Mouse (Mus musculus): ENCODE data around the gene Mycbp. TPM values are rescaled to one million over a fixed set of nuclear protein-coding genes. Genes with fewer than 3 reads are reported as not detected.
A peak's percentile ranks its signal among the peaks of the same experiment; 100 is the strongest.
"Not testable (repeated sequence)": the region's sequence is repeated elsewhere in the genome, so short reads cannot be mapped to it uniquely, and the experiment has no call there.

Gene Mycbp
- polyA plus RNA-seq, 1 experiment from 2014 or later, result 6.1 TPM

DNA sequence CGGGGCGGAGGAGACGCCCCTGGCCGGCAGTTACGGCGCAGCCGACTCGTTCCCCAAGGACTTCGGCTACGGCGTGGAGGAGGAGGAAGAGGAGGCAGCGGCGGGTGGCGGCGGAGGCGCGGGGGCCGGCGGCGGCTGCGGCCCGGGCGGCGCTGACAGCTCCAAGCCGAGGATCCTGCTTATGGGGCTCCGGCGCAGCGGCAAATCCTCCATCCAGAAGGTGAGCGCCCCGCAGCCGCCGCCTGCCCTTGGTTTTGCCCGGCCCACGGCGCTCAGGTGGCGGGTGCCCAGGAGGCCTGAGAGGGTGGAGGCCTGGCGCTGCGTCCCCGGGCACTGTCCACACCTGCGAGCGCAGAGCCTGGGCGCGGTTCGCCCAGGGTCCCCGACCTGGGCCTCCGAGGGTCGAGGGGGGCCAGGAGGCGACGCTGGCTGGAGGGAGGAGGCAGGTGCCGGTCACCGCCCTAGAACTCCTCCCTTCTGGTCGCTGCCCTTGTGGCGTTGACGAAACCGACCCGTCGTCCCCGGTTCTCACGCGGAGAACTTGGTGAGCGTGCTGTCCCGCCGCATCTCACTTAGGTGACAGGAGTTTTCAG is 13.0 kb downstream of the Mycbp start, which contains the start of gene 4930535I16Rik:
4930535I16Rik (minus strand) TSS at position 475 of the 593 bp plus-strand sequence.
- WGBS (ENCODE audit: missing documents), result 2% methylated on average over 46 of the region's 63 CpGs
- H3K79me2 ChIP-seq (ENCODE audit: inconsistent target), result peaks cover 85% of the 10 kb centered on the region
- H3K36me3 ChIP-seq (ENCODE audit: inconsistent target), result peaks cover 25% of the 10 kb centered on the region
- peak within 1 kb of the TSS; percentile 94 for H3K27ac ChIP-seq
- peak within 1 kb of the TSS; percentile 93 for H3K4me3 ChIP-seq (ENCODE audit: inconsistent target)

DNA sequence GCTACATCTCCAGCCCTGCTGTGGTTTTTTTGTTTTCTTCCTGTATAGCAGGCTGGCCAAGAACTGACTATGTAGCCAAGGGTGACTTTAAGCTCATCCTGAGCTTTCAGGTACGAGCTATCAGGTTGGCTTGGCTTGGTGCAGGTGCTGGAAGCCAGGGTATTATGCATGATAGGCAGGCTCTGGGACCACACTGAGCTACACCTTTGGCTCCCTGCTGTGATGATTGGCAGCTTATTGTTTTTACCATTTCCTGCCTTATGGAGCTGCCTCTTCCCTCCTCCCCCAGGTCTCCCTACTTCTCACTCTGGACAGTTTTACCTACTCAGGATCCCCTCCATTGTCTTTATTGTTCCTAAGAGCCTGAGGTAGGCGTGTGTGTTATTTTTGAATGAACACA is 14.2 kb downstream of the Mycbp start:
- H3K4me3 ChIP-seq (ENCODE audit: inconsistent target), result peak overlapping the region; percentile 66
- peaks cover 85% of the 10 kb centered on the region for H3K79me2 ChIP-seq (ENCODE audit: inconsistent target)
- H3K36me3 ChIP-seq (ENCODE audit: inconsistent target), result peaks cover 25% of the 10 kb centered on the region
- 74% methylated on average over 2 of the region's 2 CpGs for WGBS (ENCODE audit: missing documents)
- peak overlapping the region; percentile 86 for H3K27ac ChIP-seq

DNA sequence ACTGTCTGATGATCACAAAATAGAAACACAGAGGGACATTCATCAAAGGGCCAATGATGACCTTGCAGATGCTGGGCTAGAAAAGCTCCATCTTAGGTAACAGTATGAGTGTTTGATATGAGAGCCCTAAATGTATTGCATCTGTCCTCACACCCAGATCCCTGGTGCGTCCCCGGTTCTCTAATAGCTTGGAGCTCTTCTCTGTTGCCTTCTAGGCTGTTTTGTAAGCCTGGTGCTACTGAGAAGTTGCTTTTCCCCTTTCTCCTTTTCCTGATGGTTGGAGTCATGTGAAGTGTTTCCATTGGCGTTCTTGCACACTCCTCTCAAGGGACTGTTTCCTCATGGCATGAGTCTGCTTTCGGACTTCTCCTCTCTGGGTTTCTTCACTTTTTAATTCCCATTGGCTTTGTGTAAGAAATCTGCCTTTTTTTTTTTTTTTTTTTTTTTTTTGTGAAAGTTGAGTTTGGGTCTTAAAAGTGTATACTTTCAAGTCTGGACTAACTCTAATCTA is 16.5 kb downstream of the Mycbp start:
- Histone ChIP-seq H3K79me2 (ENCODE audit: inconsistent target) (peaks cover 85% of the 10 kb centered on the region), H3K27ac (peak overlapping the region; percentile 86), H3K36me3 (ENCODE audit: inconsistent target) (peaks cover 43% of the 10 kb centered on the region), H3K4me3 (ENCODE audit: inconsistent target) (no peak overlapping the region)
- WGBS (ENCODE audit: missing documents), result 42% methylated on average over 4 of the region's 4 CpGs

DNA sequence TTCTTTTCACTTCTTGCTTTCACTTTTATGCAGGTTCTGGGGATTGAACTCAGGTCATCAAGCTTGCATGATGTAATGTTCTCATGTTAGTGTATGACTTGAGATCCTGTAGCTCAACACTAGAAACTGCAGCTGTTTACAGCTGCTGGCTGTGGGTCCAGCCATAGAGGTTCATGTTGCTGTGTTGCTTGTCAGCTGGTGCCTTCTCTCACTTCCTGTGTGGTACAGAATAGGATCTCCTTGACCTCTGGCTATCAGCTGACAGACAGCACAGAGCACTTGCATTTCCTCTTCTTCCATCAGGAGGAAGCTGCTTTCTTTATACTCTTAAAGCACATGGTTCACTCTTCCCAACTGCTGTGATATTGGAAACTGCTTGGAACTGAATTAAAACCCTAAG is 23.3 kb downstream of the Mycbp start:
- Histone ChIP-seq H3K36me3 (ENCODE audit: inconsistent target) (peaks cover 74% of the 10 kb centered on the region), H3K79me2 (ENCODE audit: inconsistent target) (peaks cover 93% of the 10 kb centered on the region), H3K27ac (peak overlapping the region; percentile 92), H3K4me3 (ENCODE audit: inconsistent target) (no peak overlapping the region)

DNA sequence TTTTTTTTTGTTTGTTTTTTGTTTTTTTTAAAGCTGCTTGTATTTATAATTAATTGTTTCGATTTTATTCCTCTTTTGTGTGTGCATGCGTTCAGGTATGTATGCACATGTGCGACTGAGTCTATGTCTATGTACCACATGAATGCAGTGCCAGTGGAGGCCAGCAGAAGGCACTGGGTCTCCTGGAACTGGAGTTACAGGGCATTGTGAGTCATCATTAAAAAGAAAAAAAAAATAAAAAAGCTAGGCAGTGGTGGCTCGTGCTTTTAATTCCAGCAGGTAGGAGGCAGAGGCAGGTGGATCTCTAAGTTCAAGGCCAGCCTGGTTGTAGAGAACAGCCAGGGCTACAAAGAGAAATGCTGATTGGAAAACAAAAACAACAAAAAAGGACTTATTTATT is 25.4 kb downstream of the Mycbp start:
- H3K79me2 ChIP-seq (ENCODE audit: inconsistent target), result peaks cover 89% of the 10 kb centered on the region
- H3K27ac ChIP-seq, result peak overlapping the region; percentile 92; the same call in 1 of the 2 replicates
- no peak overlapping the region for H3K4me3 ChIP-seq (ENCODE audit: inconsistent target)
- WGBS (ENCODE audit: missing documents), result 100% methylated on average over 4 of the region's 4 CpGs
- peaks cover 74% of the 10 kb centered on the region for H3K36me3 ChIP-seq (ENCODE audit: inconsistent target)

DNA sequence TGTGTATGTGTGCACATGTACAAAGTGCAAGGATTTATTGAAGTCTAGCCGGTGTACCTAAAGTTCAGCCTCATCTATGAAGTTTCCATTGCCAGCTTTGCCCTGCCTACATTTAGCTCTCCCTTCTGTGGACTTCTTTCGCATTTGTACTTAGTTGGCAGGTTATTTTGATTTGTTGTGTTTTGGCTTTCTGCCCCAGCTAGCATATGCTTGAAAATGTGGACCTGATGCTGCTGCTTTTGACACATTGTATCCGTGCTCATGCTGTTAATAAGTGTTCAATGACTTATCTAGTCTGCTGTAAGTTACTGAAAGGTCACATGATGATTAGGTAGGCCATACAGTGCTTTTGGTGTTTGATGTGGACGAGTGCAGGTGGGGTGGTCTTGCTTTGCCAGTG is 29.7 kb downstream of the Mycbp start:
- WGBS (ENCODE audit: missing documents), result 98% methylated on average over 4 of the region's 4 CpGs
- H3K79me2 ChIP-seq (ENCODE audit: inconsistent target), result peaks cover 53% of the 10 kb centered on the region
- H3K36me3 ChIP-seq (ENCODE audit: inconsistent target), result peaks cover 71% of the 10 kb centered on the region
- H3K4me3 ChIP-seq (ENCODE audit: inconsistent target), result no peak overlapping the region
- H3K27ac ChIP-seq, result no peak overlapping the region

DNA sequence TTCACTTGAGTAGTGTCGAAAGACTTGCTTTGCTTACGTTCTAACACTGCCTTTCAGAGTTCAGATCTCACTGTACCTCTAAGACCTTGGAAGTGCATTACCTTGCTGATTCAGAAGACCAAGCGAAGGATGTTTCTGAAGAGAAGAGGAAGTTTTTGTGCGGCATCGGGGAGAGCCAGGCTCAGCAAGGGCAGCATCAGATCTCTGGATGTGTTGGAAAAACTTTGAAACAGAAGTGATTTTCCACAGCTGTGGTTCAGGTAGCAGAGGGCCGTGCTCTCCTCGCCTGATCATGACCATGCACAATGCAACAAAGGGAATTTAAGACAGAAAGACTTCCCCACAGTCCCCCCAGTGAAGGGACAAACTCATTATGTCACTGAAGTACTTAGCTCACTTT is 31.4 kb downstream of the Mycbp start:
- no peak overlapping the region for H3K27ac ChIP-seq
- 97% methylated on average over 7 of the region's 7 CpGs for WGBS (ENCODE audit: missing documents)
- peaks cover 36% of the 10 kb centered on the region for H3K79me2 ChIP-seq (ENCODE audit: inconsistent target)
- H3K36me3 ChIP-seq (ENCODE audit: inconsistent target), result peaks cover 55% of the 10 kb centered on the region
- no peak overlapping the region for H3K4me3 ChIP-seq (ENCODE audit: inconsistent target)

DNA sequence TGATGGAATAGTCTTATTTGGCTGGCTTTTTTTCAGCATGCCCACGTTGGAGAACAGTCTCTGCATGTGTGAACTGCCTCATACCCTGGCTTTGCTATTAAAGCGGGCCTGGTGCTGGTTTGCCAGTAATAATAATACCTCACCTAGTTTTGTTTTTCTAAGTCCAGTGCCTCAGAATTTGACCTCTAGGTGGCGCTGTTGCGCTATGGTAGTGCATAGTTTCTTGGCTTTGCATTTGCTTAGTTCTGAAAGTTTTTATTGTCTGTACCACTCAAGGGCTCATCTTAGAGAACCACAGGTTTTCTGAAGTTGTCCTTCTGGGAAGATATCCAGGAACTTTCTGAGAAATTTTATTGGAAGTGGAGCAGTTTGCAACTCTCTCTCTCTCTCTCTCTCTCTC is 35.2 kb downstream of the Mycbp start:
- Histone ChIP-seq H3K27ac (no peak overlapping the region), H3K79me2 (ENCODE audit: inconsistent target) (no peaks in the 10 kb centered on the region), H3K4me3 (ENCODE audit: inconsistent target) (no peak overlapping the region), H3K36me3 (ENCODE audit: inconsistent target) (peaks cover 23% of the 10 kb centered on the region)
- WGBS (ENCODE audit: missing documents), result 5% methylated on average over 4 of the region's 4 CpGs

DNA sequence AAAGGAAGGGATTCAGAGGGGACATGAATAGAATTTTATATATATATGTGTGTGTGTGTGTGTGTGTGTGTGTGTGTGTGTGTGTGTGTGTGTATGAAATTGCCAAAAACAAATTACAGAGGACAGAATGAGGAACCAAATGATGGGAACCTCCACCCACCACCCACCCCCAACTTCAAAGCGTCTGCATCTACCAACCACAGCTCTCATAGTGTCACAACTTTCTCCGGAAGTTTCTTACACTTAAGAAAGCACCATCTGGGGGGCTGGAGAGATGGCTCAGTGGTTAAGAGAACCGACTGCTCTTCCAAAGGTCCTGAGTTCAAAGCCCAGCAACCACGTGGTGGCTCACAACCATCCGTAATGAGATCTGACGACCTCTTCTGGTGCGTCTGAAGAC is 36.2 kb downstream of the Mycbp start:
- H3K4me3 ChIP-seq (ENCODE audit: inconsistent target); H3K27ac ChIP-seq; H3K79me2 ChIP-seq (ENCODE audit: inconsistent target): not testable (repeated sequence)
- 10% methylated on average over 7 of the region's 7 CpGs for WGBS (ENCODE audit: missing documents)
- peaks cover 12% of the 10 kb centered on the region for H3K36me3 ChIP-seq (ENCODE audit: inconsistent target)

DNA sequence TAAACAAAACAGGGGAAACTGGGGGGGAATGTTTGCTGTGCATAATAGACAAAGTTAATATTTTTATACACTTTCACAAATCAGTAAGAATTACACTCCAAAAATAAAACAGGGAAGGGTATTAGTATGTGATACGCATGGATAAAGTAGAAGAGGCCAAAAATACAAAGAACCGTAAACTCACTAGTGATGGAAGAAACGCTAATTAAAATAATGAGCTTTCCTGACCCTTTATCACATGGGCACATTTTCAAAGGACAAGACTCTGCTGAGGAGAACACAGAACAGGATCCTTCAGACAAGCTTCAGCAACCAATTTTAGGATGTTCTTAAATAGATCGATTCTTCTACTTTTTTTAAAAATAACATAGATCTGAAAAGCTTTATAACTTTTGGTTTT is 42.1 kb downstream of the Mycbp start:
- 92% methylated on average over 4 of the region's 4 CpGs for WGBS (ENCODE audit: missing documents)
- H3K79me2 ChIP-seq (ENCODE audit: inconsistent target), result no peaks in the 10 kb centered on the region
- no peak overlapping the region for H3K27ac ChIP-seq
- no peak overlapping the region for H3K4me3 ChIP-seq (ENCODE audit: inconsistent target)
- no peaks in the 10 kb centered on the region for H3K36me3 ChIP-seq (ENCODE audit: inconsistent target)

DNA sequence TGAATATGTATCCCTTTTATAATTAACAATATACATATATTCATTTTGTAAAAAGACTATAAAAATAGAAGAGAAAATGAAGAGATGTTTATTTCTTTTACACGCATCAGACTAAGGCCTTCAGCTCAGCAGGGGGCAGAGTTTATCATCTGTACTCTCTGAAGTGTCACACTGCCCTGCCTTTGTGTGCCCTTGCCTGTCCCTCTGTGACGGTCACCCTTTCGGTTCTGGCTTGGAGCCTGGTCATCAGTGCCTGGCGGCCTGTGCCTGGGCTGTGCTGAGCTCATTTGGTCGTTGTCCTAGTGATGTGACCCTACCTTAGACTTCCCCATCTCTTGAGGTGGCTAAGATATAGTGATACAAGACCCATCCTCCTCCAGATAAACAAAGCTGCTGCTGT is 42.5 kb downstream of the Mycbp start:
- 84% methylated on average over 5 of the region's 5 CpGs for WGBS (ENCODE audit: missing documents)
- no peak overlapping the region for H3K4me3 ChIP-seq (ENCODE audit: inconsistent target)
- no peak overlapping the region for H3K27ac ChIP-seq
- no peaks in the 10 kb centered on the region for H3K36me3 ChIP-seq (ENCODE audit: inconsistent target)
- no peaks in the 10 kb centered on the region for H3K79me2 ChIP-seq (ENCODE audit: inconsistent target)

DNA sequence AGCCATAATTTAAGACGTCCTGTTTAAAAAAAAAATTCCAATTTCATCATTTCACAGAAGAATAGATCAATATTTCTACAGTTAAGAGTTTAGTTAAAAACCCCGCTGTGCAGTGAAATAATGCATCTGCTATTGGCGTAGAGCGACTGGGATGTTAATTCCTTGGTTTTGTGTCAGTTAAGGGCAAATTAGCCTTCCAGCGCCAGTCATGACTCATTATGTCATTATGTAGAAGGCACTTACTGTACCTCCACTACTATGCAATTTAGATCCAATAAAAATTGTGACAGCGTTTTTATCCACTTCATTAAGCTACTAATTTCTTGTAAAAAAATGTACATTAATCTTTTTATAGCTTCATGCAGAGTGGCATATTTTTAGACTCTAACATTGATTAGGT is 44.3 kb downstream of the Mycbp start:
- Histone ChIP-seq H3K36me3 (ENCODE audit: inconsistent target) (no peaks in the 10 kb centered on the region), H3K79me2 (ENCODE audit: inconsistent target) (no peaks in the 10 kb centered on the region), H3K4me3 (ENCODE audit: inconsistent target) (no peak overlapping the region), H3K27ac (no peak overlapping the region)
- 94% methylated on average over 6 of the region's 6 CpGs for WGBS (ENCODE audit: missing documents)

DNA sequence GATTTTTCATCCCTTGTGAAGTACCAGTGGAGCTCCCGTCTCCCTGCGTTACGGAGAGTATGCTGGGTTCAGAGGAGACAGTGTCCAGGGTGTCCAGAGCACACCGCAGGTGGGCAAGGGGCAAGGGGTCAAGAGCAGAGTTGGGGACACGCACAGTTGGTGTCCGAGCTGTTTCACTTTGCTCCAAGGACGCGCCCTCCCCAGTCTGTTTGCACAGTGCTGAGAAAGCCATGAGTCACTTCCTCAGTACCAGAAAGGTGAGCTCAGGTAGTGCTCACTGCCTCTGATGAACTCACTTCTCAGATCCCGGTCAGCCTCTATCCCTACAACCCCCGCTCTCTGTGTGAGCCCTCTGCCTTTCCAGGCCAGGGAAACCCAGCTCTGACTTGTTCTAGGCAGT is 45.0 kb downstream of the Mycbp start:
- no peak overlapping the region for H3K27ac ChIP-seq
- no peaks in the 10 kb centered on the region for H3K79me2 ChIP-seq (ENCODE audit: inconsistent target)
- H3K36me3 ChIP-seq (ENCODE audit: inconsistent target), result no peaks in the 10 kb centered on the region
- WGBS (ENCODE audit: missing documents), result 94% methylated on average over 8 of the region's 10 CpGs
- no peak overlapping the region for H3K4me3 ChIP-seq (ENCODE audit: inconsistent target)

DNA sequence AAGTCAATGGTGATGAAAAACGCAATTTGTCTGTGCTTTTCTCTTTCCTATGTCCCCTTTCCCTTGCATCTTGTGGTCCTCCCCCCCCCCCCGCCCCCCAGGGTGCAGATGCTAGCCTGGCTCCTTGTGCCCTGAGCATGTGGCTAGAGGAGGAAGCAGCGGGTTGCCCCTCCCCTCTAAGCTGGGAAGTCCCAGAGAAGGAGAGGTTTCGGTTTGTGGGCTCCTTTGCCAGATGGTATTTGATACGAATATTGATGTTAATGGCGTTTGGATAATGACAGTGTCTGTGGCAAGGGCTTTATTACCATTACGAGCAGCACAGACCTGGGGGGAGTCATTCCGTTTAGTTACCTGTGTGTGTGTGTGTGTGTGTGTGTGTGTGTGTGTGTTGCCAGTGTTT is 47.4 kb downstream of the Mycbp start:
- Histone ChIP-seq H3K79me2 (ENCODE audit: inconsistent target) (no peaks in the 10 kb centered on the region), H3K4me3 (ENCODE audit: inconsistent target) (no peak overlapping the region; the same call in 1 of the 2 replicates), H3K36me3 (ENCODE audit: inconsistent target) (no peaks in the 10 kb centered on the region), H3K27ac (no peak overlapping the region)
- 5% methylated on average over 6 of the region's 8 CpGs for WGBS (ENCODE audit: missing documents)

DNA sequence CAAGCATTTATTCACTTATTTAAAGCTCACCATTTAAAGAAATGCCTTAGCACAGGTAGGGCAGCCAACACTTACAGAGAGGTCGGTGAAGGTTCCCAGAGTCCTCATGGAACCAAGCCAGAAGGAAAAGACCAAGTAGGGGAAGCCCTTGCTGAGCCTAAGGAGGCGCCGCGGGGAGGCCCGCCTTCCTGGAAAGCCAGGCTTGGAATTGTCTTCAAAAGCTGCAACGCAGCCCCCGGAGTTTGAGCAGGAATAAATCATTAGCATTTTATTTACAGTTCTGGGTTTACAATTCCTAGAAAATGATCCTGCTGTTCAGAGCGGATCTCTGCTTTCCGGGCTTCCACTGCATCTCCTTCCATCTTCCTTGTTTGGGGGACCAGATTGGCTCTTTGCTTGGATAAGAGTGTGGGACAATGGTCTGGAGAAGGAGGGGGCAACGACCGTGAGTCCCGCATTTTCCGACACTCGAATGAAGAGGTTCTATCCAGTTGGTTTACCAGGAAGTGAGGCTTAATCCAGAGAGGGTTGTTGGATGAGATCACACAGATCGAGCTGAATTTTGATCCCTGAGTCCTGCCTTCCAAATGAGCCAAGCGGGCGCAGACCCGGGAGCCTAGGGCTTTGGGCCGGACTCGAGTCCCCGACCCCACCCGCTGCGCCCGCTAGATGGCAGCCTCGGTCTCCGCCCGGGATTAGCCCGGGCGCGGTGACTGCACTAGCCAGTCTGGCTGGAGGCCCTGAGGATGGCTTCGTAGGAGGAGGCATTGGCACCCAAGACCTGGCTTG is 52.3 kb downstream of the Mycbp start:
- no peak overlapping the region for H3K4me3 ChIP-seq (ENCODE audit: inconsistent target)
- H3K36me3 ChIP-seq (ENCODE audit: inconsistent target), result no peaks in the 10 kb centered on the region
- 15% methylated on average over 31 of the region's 31 CpGs for WGBS (ENCODE audit: missing documents)
- H3K79me2 ChIP-seq (ENCODE audit: inconsistent target), result no peaks in the 10 kb centered on the region
- H3K27ac ChIP-seq, result no peak overlapping the region

Data from macrophage (primary cell).